Mouse (Mus musculus) CH12.LX (cell line): ENCODE data around the gene Egfl7. TPM values are rescaled to one million over a fixed set of nuclear protein-coding genes. Genes with fewer than 3 reads are reported as not detected.

Source experiments
- DNase-seq: peaks from one replicate; pipeline ENCODE4 v3.0.0-alpha.2; 2013; ENCODE audit errors: extremely low read depth
- H3K27ac ChIP-seq: 2 replicates; pipeline ENCODE4 v1.5.1; 2012; ENCODE audit warnings: low read depth, mild to moderate bottlenecking, control low read depth, moderate library complexity; ENCODE audit not compliant: insufficient read depth
- H3K27me3 ChIP-seq: replicated peaks from 2 replicates; pipeline ENCODE3; 2012; ENCODE audit warnings: inconsistent platforms
- H3K36me3 ChIP-seq, 2 experiments: replicated peaks in 1 of 2; 2 replicates each; pipeline versions ENCODE3 to v1.6.1; 2012; ENCODE audit warnings: inconsistent platforms in 1 of 2, low read length in 1 of 2, mild to moderate bottlenecking in 1 of 2, mixed read lengths in 1 of 2, moderate library complexity in 1 of 2; ENCODE audit not compliant: control insufficient read depth in 1 of 2, insufficient read depth in 1 of 2
- H3K4me1 ChIP-seq, 2 experiments: 2 replicates each; pipeline ENCODE4 v1.6.1; 2012; ENCODE audit warnings: inconsistent platforms in 1 of 2, moderate library complexity in 1 of 2; ENCODE audit not compliant: insufficient read depth in 2 of 2, control insufficient read depth in 1 of 2
- H3K4me2 ChIP-seq: 2 replicates; pipeline ENCODE4 v1.6.1; 2012; ENCODE audit warnings: low read depth, mild to moderate bottlenecking, control low read depth; ENCODE audit not compliant: poor library complexity, insufficient read depth, severe bottlenecking
- H3K4me3 ChIP-seq, 3 experiments: fragments of 150-350 bp in 1 of 3; sonication (generic) in 1 of 3; replicated peaks in 1 of 3; 2 replicates each; pipeline versions ENCODE3 to v1.5.1; 2011 to 2012; ENCODE audit warnings: low read depth in 2 of 3, low read length in 2 of 3, mild to moderate bottlenecking in 2 of 3, moderate library complexity in 2 of 3, control low read depth in 1 of 3, improper control_type of control experiment in 1 of 3, inconsistent platforms in 1 of 3, mixed read lengths in 1 of 3; ENCODE audit not compliant: poor library complexity in 1 of 3
- H3K79me2 ChIP-seq: replicated peaks from 2 replicates; pipeline ENCODE4 v1.6.1; 2012; ENCODE audit warnings: mild to moderate bottlenecking, moderate library complexity; ENCODE audit not compliant: control insufficient read depth, poor library complexity, insufficient read depth, severe bottlenecking; ENCODE audit errors: extremely low read depth
- H3K9ac ChIP-seq: 2 replicates; pipeline ENCODE4 v1.6.1; 2012; ENCODE audit warnings: low read depth, mild to moderate bottlenecking, control low read depth, moderate library complexity; ENCODE audit not compliant: insufficient read depth
- H3K9me3 ChIP-seq: replicated peaks from 2 replicates; pipeline ENCODE3; 2012; ENCODE audit warnings: low read length, inconsistent platforms, mixed read lengths
- GABPA ChIP-seq: IDR thresholded peaks from 2 replicates; pipeline ENCODE4 v1.6.1; 2012; ENCODE audit warnings: low read depth, low read length, improper control_type of control experiment, inconsistent platforms; ENCODE audit not compliant: insufficient replicate concordance
- JUN ChIP-seq: IDR thresholded peaks from 2 replicates; pipeline ENCODE4 v1.6.1; 2011; ENCODE audit warnings: low read depth, mild to moderate bottlenecking, low read length, improper control_type of control experiment, moderate library complexity; ENCODE audit not compliant: insufficient read depth
- MAFK ChIP-seq: IDR thresholded peaks from 2 replicates; pipeline ENCODE4 v1.6.1; 2011; ENCODE audit warnings: low read length, improper control_type of control experiment; ENCODE audit not compliant: insufficient replicate concordance
- MAZ ChIP-seq: IDR thresholded peaks from 2 replicates; pipeline ENCODE4 v1.6.1; 2012; ENCODE audit warnings: low read depth, mild to moderate bottlenecking, inconsistent platforms, low read length, improper control_type of control experiment, moderate library complexity
- PAX5 ChIP-seq: IDR thresholded peaks from 2 replicates; pipeline ENCODE4 v1.6.1; 2012; ENCODE audit warnings: low read length, inconsistent platforms, mixed read lengths
- POLR2A ChIP-seq: IDR thresholded peaks from 2 replicates; pipeline ENCODE4 v1.6.1; 2011; ENCODE audit warnings: low read depth, mild to moderate bottlenecking, improper control_type of control experiment, low read length
- POLR2AphosphoS2 ChIP-seq: IDR thresholded peaks from 2 replicates; pipeline ENCODE4 v1.6.1; 2011; ENCODE audit warnings: low read depth, low read length, improper control_type of control experiment
- ZKSCAN1 ChIP-seq: IDR thresholded peaks from 2 replicates; pipeline ENCODE4 v1.6.1; 2012; ENCODE audit warnings: low read depth, inconsistent platforms, low read length, improper control_type of control experiment, borderline replicate concordance
- ZMIZ1 ChIP-seq: IDR thresholded peaks from 2 replicates; pipeline ENCODE4 v1.6.1; 2012; ENCODE audit warnings: low read depth, mild to moderate bottlenecking, inconsistent platforms, low read length, improper control_type of control experiment
- dilution Hi-C: fragments of 300-500 bp; cut with MboI; formaldehyde crosslinking; loops from 2 replicates; pipeline ENCODE4 v1.14.3; 2020; ENCODE audit warnings: low sequenced_read_pairs; ENCODE audit not compliant: extremely low pct_unique_long_range_greater_than_20kb, extremely low pct_ligation_motif_present
- in situ Hi-C: fragments of 300-500 bp; cut with MboI; formaldehyde crosslinking; loops from 3 replicates; pipeline ENCODE4 v1.14.3; 2019; ENCODE audit warnings: low sequenced_read_pairs, low pct_ligation_motif_present, low pct_unique_long_range_greater_than_20kb, mixed read lengths
- polyA plus RNA-seq: library from polyadenylated mRNA; unstranded; fragments of >175 nt; gene quantifications from 2 replicates; pipeline ENCODE4 v1.2.1, GENCODE M21; 2012; ENCODE audit warnings: low read depth; ENCODE audit not compliant: insufficient read length
- total RNA-seq, 2 experiments: library from RNA; depleted of rRNA; stranded (reverse); fragments of 300-350 nt in 1 of 2; fragments of >200 nt in 1 of 2; gene quantifications; 2 replicates each; pipeline ENCODE4 v1.2.3; 2012 to 2014

Egfl7 gene
- total and polyA plus RNA-seq, 3 experiments, result 20.1 to 39.3 (median 24.7) TPM

DNA sequence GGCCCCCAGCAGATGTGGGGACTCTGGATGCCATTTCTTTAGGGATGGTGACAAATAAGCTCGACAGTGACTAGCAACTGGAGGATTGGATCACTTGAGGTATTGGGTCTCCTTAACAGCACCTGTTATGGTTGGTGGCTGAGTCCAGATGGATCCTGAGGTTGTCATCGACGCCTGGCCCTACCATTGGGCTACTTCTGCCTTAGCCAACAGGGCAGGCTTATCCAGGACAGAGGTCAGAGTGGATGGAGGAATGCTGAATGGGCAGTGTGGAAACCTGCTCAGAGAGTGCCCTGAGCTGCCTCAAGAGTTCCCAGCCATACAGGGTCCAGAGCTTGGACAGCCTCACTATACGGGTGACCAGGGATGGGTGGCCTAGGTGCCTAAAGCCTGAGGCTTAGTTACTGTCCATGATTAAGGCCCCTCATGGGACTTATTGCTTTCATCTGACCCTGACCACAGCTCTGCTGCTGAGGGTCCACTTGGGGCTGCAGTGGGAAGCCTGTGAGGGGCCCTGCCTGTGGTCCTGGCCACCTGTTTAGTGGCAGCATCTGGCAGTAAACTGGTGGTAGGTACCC, 54.2 kb downstream of the Egfl7 start:
- TF ChIP-seq MAZ, result no peak
- TF ChIP-seq ZMIZ1, result no peak
- peak; percentile 81; the same call in 1 of the 2 replicates for TF ChIP-seq POLR2AphosphoS2
- no peak for TF ChIP-seq ZKSCAN1
- TF ChIP-seq GABPA, result no peak
- 0 out of 2 replicates have a peak, but pooled peaks have one; percentile 48 for TF ChIP-seq MAFK
- Histone ChIP-seq H3K27me3 (peaks cover 6% of the 10 kb centered on the region), H3K36me3 (peaks cover 40 to 51% of the 10 kb centered on the region in 2 experiments), H3K4me3 (no peak overlapping the region), H3K9ac (no peak overlapping the region), H3K27ac (no peak overlapping the region), H3K4me1 (peaks cover 10 to 46% of the 10 kb centered on the region in 2 experiments), H3K9me3 (no peaks in the 10 kb centered on the region), H3K79me2 (peaks cover 19% of the 10 kb centered on the region), H3K4me2 (no peak overlapping the region)
- dilution Hi-C loops, result no loop called here
- in situ Hi-C loops, result no loop called here
- DNase-seq, result peak; percentile 41

- H3K4me3 ChIP-seq, result no peak overlapping the region
- no peak overlapping the region for H3K9ac ChIP-seq
- dilution Hi-C loops (no loop called here), in situ Hi-C loops (no loop called here)
- TF ChIP-seq PAX5 (no peak), POLR2AphosphoS2 (peak; percentile 44; the same call in 1 of the 2 replicates), ZMIZ1 (peak; percentile 51), JUN (no peak), POLR2A (peak; percentile 36; the same call in 1 of the 2 replicates)
- TF ChIP-seq, all 38 proteins: peak for 3
- H3K9me3 ChIP-seq, result no peaks in the 10 kb centered on the region
- H3K79me2 ChIP-seq, result peaks cover 27% of the 10 kb centered on the region
- DNase-seq, result peak; percentile 27
- H3K36me3 ChIP-seq, result peaks cover 40 to 52% of the 10 kb centered on the region in 2 experiments
- H3K27ac ChIP-seq, result no peak overlapping the region
- peaks cover 10 to 46% of the 10 kb centered on the region in 2 experiments for H3K4me1 ChIP-seq
- peaks cover 1% of the 10 kb centered on the region for H3K27me3 ChIP-seq
- H3K4me2 ChIP-seq, result no peak overlapping the region
These were observed 55.0 kb downstream of the Egfl7 start for GRCm38 (mm10) chr2:26634629-26635488.
